Mouse (Mus musculus) B cell, adult 62 days (primary cell): ENCODE measurements around the gene Izumo1r. TPM values are rescaled to one million over a fixed set of nuclear protein-coding genes. Genes with fewer than 3 reads are reported as not detected.

ENCODE experiments used
- total RNA-seq: library from RNA; stranded (reverse); gene quantifications from 4 replicates; pipeline ENCODE4 v1.2.4, GENCODE M21; 2023

The Izumo1r gene
- 0.60 to 0.79 TPM in 2 of 4 replicates, not detected in the others for total RNA-seq

GRCm38 (mm10) chr9:14903581-14904378 lies at the start of gene Izumo1r:
TSS of gene Izumo1r (minus strand) at chr9:14903949.

GRCm38 (mm10) chr9:14859868-14860639 lies 43.7 kb downstream of the Izumo1r start, which contains the start of gene Gpr83:
TSS of gene Gpr83 (plus strand) at chr9:14860210.

Other genes with a start within 250 kb of the Izumo1r start
- gene Piwil4, start 163.2 kb downstream of the Izumo1r start, total RNA-seq, result not detected in 4 replicates
- 0.22 to 0.33 TPM (median 0.32 TPM) in 4 replicates for gene Fut4, start 151.6 kb downstream of the Izumo1r start, total RNA-seq
- gene 1700012B09Rik, start 132.9 kb downstream of the Izumo1r start, total RNA-seq, result not detected in 4 replicates
- 45.7 to 54.7 TPM (median 46.7 TPM) in 4 replicates for gene Mre11a, start 119.3 kb downstream of the Izumo1r start, total RNA-seq
- gene Ankrd49, start 119.1 kb downstream of the Izumo1r start, total RNA-seq, result 24.6 to 31.3 TPM (median 29.3 TPM) in 4 replicates
- gene Gpr83, start 43.7 kb downstream of the Izumo1r start, total RNA-seq, result not detected in 4 replicates
- gene Panx1, start 141.5 kb upstream of the Izumo1r start, total RNA-seq, result 36.5 to 50.4 TPM (median 45.5 TPM) in 4 replicates
- gene Hephl1, start 208.2 kb upstream of the Izumo1r start, total RNA-seq, result not detected in 4 replicates